Mouse (Mus musculus) ES-E14 (cell line): ENCODE measurements around the gene Zkscan6. TPM values are rescaled to one million over a fixed set of nuclear protein-coding genes. Genes with fewer than 3 reads are reported as not detected.

ENCODE experiments used
- DNase-seq: peaks from one replicate; pipeline ENCODE4 v3.0.0-alpha.2; 2013; ENCODE audit warnings: low read depth, low spot score
- H3K27ac ChIP-seq: 2 replicates; pipeline ENCODE4 v1.5.1; 2012; ENCODE audit warnings: low read depth, mild to moderate bottlenecking, low read length, moderate library complexity, mixed read lengths; ENCODE audit not compliant: poor library complexity, insufficient read depth, severe bottlenecking
- H3K36me3 ChIP-seq: 2 replicates; pipeline ENCODE4 v1.6.1; 2012; ENCODE audit warnings: mild to moderate bottlenecking, low read length, moderate library complexity, mixed read lengths; ENCODE audit not compliant: control insufficient read depth, poor library complexity, insufficient read depth, severe bottlenecking
- H3K4me1 ChIP-seq, 2 experiments: fragments of 150-350 bp in 1 of 2; sonication (generic) in 1 of 2; 2 replicates each; pipeline ENCODE4 v1.6.1; 2012; ENCODE audit warnings: low read length in 2 of 2, mild to moderate bottlenecking in 1 of 2, mixed read lengths in 1 of 2; ENCODE audit not compliant: control insufficient read depth in 2 of 2, insufficient read depth in 2 of 2, poor library complexity in 1 of 2
- H3K4me3 ChIP-seq, 2 experiments: fragments of 150-350 bp in 1 of 2; sonication (generic) in 1 of 2; 2 replicates each; pipeline ENCODE4 v1.5.1; 2012; ENCODE audit warnings: low read length in 2 of 2, low read depth in 1 of 2, mild to moderate bottlenecking in 1 of 2, mixed read lengths in 1 of 2; ENCODE audit not compliant: insufficient read depth in 1 of 2, poor library complexity in 1 of 2, severe bottlenecking in 1 of 2
- H3K9ac ChIP-seq: 2 replicates; pipeline ENCODE4 v1.6.1; 2012; ENCODE audit warnings: low read depth, mild to moderate bottlenecking, low read length, mixed read lengths; ENCODE audit not compliant: poor library complexity, insufficient read depth, severe bottlenecking
- H3K9me3 ChIP-seq: fragments of 150-350 bp; sonication (generic); 2 replicates; pipeline ENCODE4 v1.6.1; 2012; ENCODE audit warnings: low read depth, mild to moderate bottlenecking, low read length; ENCODE audit not compliant: control insufficient read depth, insufficient read depth
- CHD2 ChIP-seq: IDR thresholded peaks from 2 replicates; pipeline ENCODE4 v1.6.1; 2014; ENCODE audit warnings: mild to moderate bottlenecking, low read depth, low read length, inconsistent platforms
- HCFC1 ChIP-seq: IDR thresholded peaks from 2 replicates; pipeline ENCODE4 v1.6.1; 2012; ENCODE audit warnings: low read length, inconsistent platforms, borderline replicate concordance; ENCODE audit not compliant: insufficient read depth
- MAFK ChIP-seq: IDR thresholded peaks from 2 replicates; pipeline ENCODE4 v1.6.1; 2014; ENCODE audit warnings: mild to moderate bottlenecking, low read depth, low read length, inconsistent platforms; ENCODE audit not compliant: insufficient read depth
- ZC3H11A ChIP-seq: IDR thresholded peaks from 2 replicates; pipeline ENCODE4 v1.6.1; 2012; ENCODE audit warnings: low read depth, mild to moderate bottlenecking, inconsistent platforms, low read length, borderline replicate concordance
- ZNF384 ChIP-seq: IDR thresholded peaks from 2 replicates; pipeline ENCODE4 v1.6.1; 2012; ENCODE audit warnings: low read depth, low read length, inconsistent platforms
- in situ Hi-C, 2 experiments: fragments of 600-800 bp; cut with MboI; formaldehyde crosslinking; loops; one replicate each; pipeline ENCODE4 v1.15.1; 2025; ENCODE audit warnings: low sequenced_read_pairs in 2 of 2, inconsistent platforms in 1 of 2; ENCODE audit not compliant: unreplicated experiment in 2 of 2
- total RNA-seq: library from RNA; depleted of rRNA; stranded (reverse); fragments of 300-350 nt; gene quantifications from 2 replicates; pipeline ENCODE4 v1.2.3, GENCODE M21; 2012

The Zkscan6 gene
- total RNA-seq, 1 experiment, result 6.3 TPM

DNA sequence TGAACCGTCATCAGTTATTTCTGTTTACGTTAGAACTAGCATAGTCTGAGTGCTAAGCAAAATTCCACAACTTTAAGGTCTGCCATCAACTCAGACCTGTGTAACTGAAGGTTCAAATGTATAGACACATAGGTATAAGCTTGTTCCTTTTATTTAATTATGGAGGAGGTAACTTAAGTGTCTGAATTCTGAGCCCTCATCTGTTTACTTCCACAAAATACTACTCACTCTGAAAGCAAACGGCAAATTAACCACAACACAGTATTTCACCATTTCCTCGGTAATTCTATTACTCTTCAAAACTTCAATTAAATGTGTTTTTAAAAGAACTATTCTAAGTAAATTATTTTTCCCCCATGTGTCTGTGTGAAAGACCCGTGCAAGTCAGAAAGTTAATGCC lies 29.2 kb upstream of the Zkscan6 start:
- Histone ChIP-seq H3K4me3 (no peak overlapping the region), H3K36me3 (no peaks in the 10 kb centered on the region), H3K9ac (no peak overlapping the region), H3K27ac (no peak overlapping the region), H3K9me3 (no peaks in the 10 kb centered on the region), H3K4me1 (peaks cover 0 to 4% of the 10 kb centered on the region in 2 experiments; a peak in 1 of 4 replicates)
- in situ Hi-C loops, result no loop called here
- no peak for DNase-seq
- TF ChIP-seq HCFC1, result no peak
- no peak for TF ChIP-seq CHD2
- TF ChIP-seq MAFK, result no peak
- TF ChIP-seq ZNF384, result no peak
- no peak for TF ChIP-seq ZC3H11A

GRCm38 (mm10) chr11:65779066-65779465 lies 27.9 kb upstream of the Zkscan6 start:
- no peaks in the 10 kb centered on the region for H3K36me3 ChIP-seq
- H3K27ac ChIP-seq, result no peak overlapping the region
- no peak for TF ChIP-seq HCFC1
- no peak for TF ChIP-seq CHD2
- TF ChIP-seq MAFK, result no peak
- TF ChIP-seq ZNF384, result no peak
- no peak for TF ChIP-seq ZC3H11A
- peaks cover 0 to 4% of the 10 kb centered on the region in 2 experiments; a peak in 1 of 4 replicates for H3K4me1 ChIP-seq
- no peak overlapping the region for H3K4me3 ChIP-seq
- in situ Hi-C loops, result no loop called here
- H3K9ac ChIP-seq, result no peak overlapping the region
- no peak for DNase-seq
- no peaks in the 10 kb centered on the region for H3K9me3 ChIP-seq

GRCm38 (mm10) chr11:65779578-65779977 lies 27.4 kb upstream of the Zkscan6 start:
- TF ChIP-seq HCFC1, result no peak
- in situ Hi-C loops, result no loop called here
- Histone ChIP-seq H3K9ac (no peak overlapping the region), H3K4me1 (peaks cover 0 to 2% of the 10 kb centered on the region in 2 experiments; a peak in 1 of 4 replicates), H3K27ac (no peak overlapping the region), H3K9me3 (no peaks in the 10 kb centered on the region), H3K36me3 (no peaks in the 10 kb centered on the region), H3K4me3 (no peak overlapping the region)
- DNase-seq, result no peak

GRCm38 (mm10) chr11:65781596-65781995 lies 25.4 kb upstream of the Zkscan6 start:
- H3K36me3 ChIP-seq, result no peaks in the 10 kb centered on the region
- H3K4me3 ChIP-seq, result no peak overlapping the region
- no peaks in the 10 kb centered on the region for H3K4me1 ChIP-seq
- no peak for DNase-seq
- no peaks in the 10 kb centered on the region for H3K9me3 ChIP-seq
- H3K9ac ChIP-seq, result no peak overlapping the region
- in situ Hi-C loops, result no loop called here
- TF ChIP-seq ZNF384, result no peak
- no peak overlapping the region for H3K27ac ChIP-seq

- no peak for DNase-seq
- TF ChIP-seq ZC3H11A, result no peak
- TF ChIP-seq HCFC1, result no peak
- no peak for TF ChIP-seq CHD2
- TF ChIP-seq MAFK, result no peak
- TF ChIP-seq ZNF384, result no peak
- no peak overlapping the region for H3K9ac ChIP-seq
- no peaks in the 10 kb centered on the region for H3K9me3 ChIP-seq
- in situ Hi-C loops, result no loop called here
- no peak overlapping the region for H3K4me3 ChIP-seq
- H3K36me3 ChIP-seq, result no peaks in the 10 kb centered on the region
- no peak overlapping the region for H3K27ac ChIP-seq
- no peaks in the 10 kb centered on the region; a peak in 1 of 4 replicates for H3K4me1 ChIP-seq
Observed at GRCm38 (mm10) chr11:65786160-65786559, 20.8 kb upstream of the Zkscan6 start.
